Mouse (Mus musculus) embryonic facial prominence, embryonic 11.5 days (tissue): ENCODE measurements around the gene Slc9a1. TPM values are rescaled to one million over a fixed set of nuclear protein-coding genes. Genes with fewer than 3 reads are reported as not detected.
A peak's percentile ranks its signal among the peaks of the same experiment; 100 is the strongest.

ENCODE experiments used
- ATAC-seq: fragments of 200-750 bp; cut with Nextera tagmentation; replicated peaks from 2 replicates; pipeline ENCODE4 v1.8.0; 2017; ENCODE audit warnings: low read depth; ENCODE audit not compliant: insufficient number of reproducible peaks, low FRiP score, low TSS enrichment
- DNase-seq: peaks from one replicate; pipeline ENCODE4 v3.0.0-alpha.2; 2015; ENCODE audit warnings: low spot score
- H3K27ac ChIP-seq: fragments of 300-500 bp; sonication (generic); replicated peaks from 2 replicates; pipeline ENCODE4 v1.5.1; 2014; ENCODE audit warnings: mild to moderate bottlenecking, low read depth, low read length, control low read depth
- H3K27me3 ChIP-seq: fragments of 300-500 bp; sonication (generic); 2 replicates; pipeline ENCODE4 v1.6.1; 2014; ENCODE audit warnings: mild to moderate bottlenecking, low read length, moderate library complexity, mixed read lengths; ENCODE audit not compliant: control insufficient read depth, insufficient read depth
- H3K36me3 ChIP-seq: fragments of 300-500 bp; sonication (generic); replicated peaks from 2 replicates; pipeline ENCODE4 v1.6.1; 2014; ENCODE audit warnings: low read depth, mild to moderate bottlenecking, low read length, moderate library complexity, mixed read lengths; ENCODE audit not compliant: control insufficient read depth, insufficient read depth
- H3K4me1 ChIP-seq: fragments of 300-500 bp; sonication (generic); 2 replicates; pipeline ENCODE4 v1.6.1; 2014; ENCODE audit warnings: low read length, mixed read lengths; ENCODE audit not compliant: control insufficient read depth, insufficient read depth
- H3K4me2 ChIP-seq: fragments of 300-500 bp; sonication (generic); 2 replicates; pipeline ENCODE4 v1.6.1; 2014; ENCODE audit warnings: low read depth, mild to moderate bottlenecking, control low read depth, low read length, moderate library complexity
- H3K4me3 ChIP-seq: fragments of 300-500 bp; sonication (generic); 2 replicates; pipeline ENCODE4 v1.5.1; 2014; ENCODE audit warnings: low read depth, low read length, control low read depth
- H3K9ac ChIP-seq: fragments of 300-500 bp; sonication (generic); replicated peaks from 2 replicates; pipeline ENCODE4 v1.6.1; 2014; ENCODE audit warnings: mild to moderate bottlenecking, control low read depth, low read length
- H3K9me3 ChIP-seq: fragments of 300-500 bp; sonication (generic); replicated peaks from 2 replicates; pipeline ENCODE4 v1.6.1; 2016; ENCODE audit warnings: mild to moderate bottlenecking, low read length, inconsistent platforms, mixed read lengths; ENCODE audit not compliant: control insufficient read depth
- WGBS: fragments of 180-500 bp; shearing (Covaris S2); extraction: QIAGEN DNeasy Blood & Tissue Kit; methylation state at CpG from one replicate; pipeline ENCODE4 v1.1.7; 2014; 5-methylcytosine and 5-hydroxymethylcytosine counted together
- polyA plus RNA-seq: library from polyadenylated mRNA; unstranded; fragments of >200 nt; fragmentation: Nextera tagmentation; extraction: Ambion mirVana; gene quantifications from 2 replicates; pipeline ENCODE4 v1.2.1, GENCODE M21; 2014

Slc9a1 gene
- polyA plus RNA-seq, 1 experiment from 2014 or later = 4.7 TPM

DNA sequence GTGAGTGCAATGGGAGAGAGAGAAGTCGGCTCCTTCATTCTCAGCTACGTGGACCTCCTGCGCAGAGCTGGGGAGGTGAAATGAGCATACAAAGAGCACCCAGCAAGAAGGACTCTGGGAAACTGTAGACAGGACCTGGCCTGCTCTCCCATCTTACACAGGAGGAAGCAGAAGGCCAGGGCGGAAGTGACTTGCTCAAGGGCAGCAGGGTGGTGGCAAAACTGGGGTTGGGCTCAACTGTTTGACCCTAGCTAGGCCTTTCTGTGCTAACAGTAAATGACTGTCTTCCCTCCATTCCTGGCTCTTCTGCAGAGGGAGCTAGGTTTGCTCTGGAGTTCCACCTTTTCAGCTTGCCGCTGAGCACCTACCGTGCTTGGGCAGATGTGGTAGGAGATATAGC lies 21.1 kb downstream of the Slc9a1 start:
- Histone ChIP-seq H3K27ac (no peak overlapping the region), H3K4me3 (no peak overlapping the region), H3K9me3 (no peaks in the 10 kb centered on the region), H3K27me3 (no peaks in the 10 kb centered on the region), H3K4me2 (no peak overlapping the region), H3K9ac (no peak overlapping the region), H3K36me3 (no peaks in the 10 kb centered on the region), H3K4me1 (no peaks in the 10 kb centered on the region; the same call in 1 of the 2 replicates)
- no peak for DNase-seq
- 85% methylated on average over 6 of the region's 6 CpGs for WGBS
- no peak for ATAC-seq

DNA sequence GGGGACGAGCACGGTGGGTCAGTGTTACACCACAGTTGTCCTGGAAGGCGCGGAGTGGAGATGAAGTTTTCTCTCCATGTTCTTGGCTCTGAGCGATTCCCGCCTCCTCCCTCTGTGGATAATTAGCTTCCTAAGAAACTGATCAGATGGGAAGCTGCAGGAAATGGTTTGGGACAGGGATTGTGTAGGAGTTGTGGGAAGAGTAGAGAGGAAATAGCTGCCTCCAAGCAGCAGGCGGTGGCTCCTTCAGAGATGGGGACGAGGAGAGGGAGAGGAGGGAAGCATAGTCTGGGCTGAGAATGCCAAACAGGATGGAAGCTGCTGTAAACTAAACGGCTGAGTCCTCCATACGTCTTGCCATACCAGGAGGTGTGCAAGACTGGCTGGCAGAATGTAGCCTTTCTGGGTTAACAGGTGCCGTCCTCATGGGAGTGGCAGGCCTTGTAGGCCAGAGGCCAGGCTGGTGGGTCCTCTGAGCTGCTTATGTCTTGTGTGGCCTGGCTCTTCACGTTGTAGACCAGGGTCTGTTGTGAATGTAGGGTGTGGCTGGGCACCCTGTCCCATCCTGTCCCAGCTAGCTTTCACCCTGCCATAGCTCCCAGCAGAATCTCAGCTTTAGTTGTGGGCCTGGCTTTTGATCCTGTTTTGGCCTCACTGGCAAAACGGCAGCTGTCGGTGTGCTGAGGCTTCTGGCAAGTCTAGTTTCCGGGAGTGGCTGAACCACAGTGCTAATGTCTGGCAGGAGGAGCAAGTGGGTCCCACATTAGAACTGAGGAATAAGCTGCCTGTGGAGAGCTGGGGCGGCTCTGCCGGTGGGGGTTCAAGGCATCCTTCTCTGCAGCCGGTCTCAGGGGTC lies 21.9 kb downstream of the Slc9a1 start:
- Histone ChIP-seq H3K27me3 (no peaks in the 10 kb centered on the region), H3K9ac (no peak overlapping the region), H3K4me3 (no peak overlapping the region), H3K4me1 (no peaks in the 10 kb centered on the region; the same call in none of the 2 replicates), H3K4me2 (no peak overlapping the region), H3K36me3 (no peaks in the 10 kb centered on the region), H3K9me3 (no peaks in the 10 kb centered on the region), H3K27ac (no peak overlapping the region)
- ATAC-seq = no peak
- no peak for DNase-seq
- WGBS = 78% methylated on average over 18 of the region's 18 CpGs

DNA sequence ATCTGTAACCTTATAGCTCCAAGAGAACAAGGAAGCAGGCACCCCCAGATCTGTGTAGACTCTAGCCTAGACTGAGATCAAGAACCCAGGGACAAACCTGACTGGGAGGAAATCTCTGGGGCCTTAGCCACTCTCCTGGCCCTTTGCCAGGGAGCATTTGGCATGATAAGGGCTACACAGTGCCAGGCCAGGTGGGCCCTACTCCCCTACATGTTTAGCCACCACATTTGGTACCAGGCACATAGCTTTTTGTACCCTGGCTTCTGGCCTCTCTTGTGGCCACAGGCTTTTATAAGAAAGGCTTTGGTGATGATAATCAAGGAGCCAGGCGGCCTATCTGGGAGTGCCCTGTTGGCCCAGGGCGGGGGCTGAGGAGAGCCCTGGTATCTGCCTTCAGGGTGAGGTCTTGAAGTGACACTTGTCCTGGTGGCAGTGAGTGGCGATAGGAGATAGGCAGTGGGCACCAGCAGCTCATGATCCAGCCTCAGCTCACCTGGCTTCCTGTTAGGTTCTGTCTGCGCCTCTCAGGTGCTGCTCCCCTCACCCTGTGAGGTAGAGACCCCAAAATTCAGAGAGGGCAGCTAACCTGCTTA lies 25.6 kb downstream of the Slc9a1 start:
- no peaks in the 10 kb centered on the region for H3K9me3 ChIP-seq
- no peak overlapping the region for H3K4me2 ChIP-seq
- no peak overlapping the region; the same call in 1 of the 2 replicates for H3K9ac ChIP-seq
- ATAC-seq (no peak), DNase-seq (no peak)
- H3K36me3 ChIP-seq = no peaks in the 10 kb centered on the region
- no peak overlapping the region for H3K27ac ChIP-seq
- 80% methylated on average over 4 of the region's 4 CpGs for WGBS
- peaks cover 3% of the 10 kb centered on the region for H3K4me1 ChIP-seq
- no peaks in the 10 kb centered on the region for H3K27me3 ChIP-seq
- no peak overlapping the region for H3K4me3 ChIP-seq

DNA sequence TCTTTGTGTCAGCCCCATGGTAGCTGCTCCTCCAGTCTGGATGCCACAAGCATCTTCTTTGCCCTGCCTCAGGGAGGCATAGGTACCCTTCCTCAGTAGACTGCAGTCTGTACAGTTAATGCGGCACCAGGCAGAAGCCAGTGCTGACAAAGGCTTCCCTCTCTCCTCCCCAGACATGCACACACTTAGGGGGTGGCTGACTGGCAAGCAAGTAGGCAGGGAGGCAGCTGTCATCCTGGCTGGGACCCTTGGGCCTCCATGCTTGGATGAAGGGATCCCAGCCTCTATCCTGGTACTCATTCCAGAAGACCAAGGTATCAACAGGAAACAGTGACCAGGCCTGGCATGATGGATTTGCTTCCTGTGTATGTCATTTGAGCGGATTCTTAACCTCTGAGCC lies 26.6 kb downstream of the Slc9a1 start:
- DNase-seq (no peak), ATAC-seq (no peak)
- Histone ChIP-seq H3K4me3 (no peak overlapping the region), H3K4me2 (no peak overlapping the region), H3K27ac (peak overlapping the region; percentile 35), H3K9me3 (no peaks in the 10 kb centered on the region), H3K9ac (no peak overlapping the region), H3K27me3 (no peaks in the 10 kb centered on the region), H3K4me1 (peaks cover 5% of the 10 kb centered on the region), H3K36me3 (no peaks in the 10 kb centered on the region)
- 49% methylated on average over 2 of the region's 2 CpGs for WGBS

DNA sequence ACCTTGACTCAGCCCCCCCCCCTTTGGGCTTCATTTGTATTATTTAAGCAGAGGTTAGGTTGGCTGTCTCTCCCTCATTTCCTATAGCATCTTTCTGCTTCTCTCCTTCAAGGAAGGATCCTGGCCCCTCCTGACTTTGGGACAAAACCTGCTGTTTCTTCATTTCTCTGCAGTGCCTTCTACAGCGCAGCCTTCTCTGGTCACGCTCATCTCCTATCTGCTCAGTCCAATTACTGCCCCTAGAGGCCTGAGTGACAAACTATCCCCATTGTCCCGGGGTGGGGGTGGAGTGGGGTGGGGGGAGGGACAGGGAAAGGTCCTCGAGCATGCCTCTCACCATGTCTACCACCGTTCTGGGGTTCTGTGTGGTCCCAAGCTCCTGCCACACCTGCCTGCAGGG lies 27.8 kb downstream of the Slc9a1 start:
- Histone ChIP-seq H3K9ac (no peak overlapping the region), H3K9me3 (no peaks in the 10 kb centered on the region), H3K4me2 (no peak overlapping the region), H3K27ac (no peak overlapping the region), H3K27me3 (no peaks in the 10 kb centered on the region), H3K36me3 (no peaks in the 10 kb centered on the region), H3K4me1 (peaks cover 5% of the 10 kb centered on the region), H3K4me3 (no peak overlapping the region)
- 41% methylated on average over 5 of the region's 5 CpGs for WGBS
- no peak for ATAC-seq
- no peak for DNase-seq

DNA sequence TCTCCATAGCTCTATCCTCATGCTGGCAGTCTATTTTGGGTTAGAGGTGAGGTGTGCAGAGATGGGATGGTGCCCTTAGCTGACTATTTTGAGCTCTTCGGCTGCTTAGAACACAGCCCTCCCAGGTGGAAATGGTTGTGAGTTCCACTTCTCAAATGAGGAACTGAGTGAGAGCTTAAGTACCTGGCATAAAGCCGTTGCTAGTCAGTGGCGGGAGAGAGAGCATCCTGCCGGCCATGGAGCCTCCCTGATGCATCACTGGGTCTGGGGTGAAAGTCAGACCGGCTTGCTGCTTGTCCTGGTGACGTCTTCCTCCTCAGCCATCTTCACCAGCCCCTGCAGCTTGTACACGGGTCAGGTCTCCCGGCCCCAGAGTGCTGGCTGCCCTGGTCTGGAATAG lies 28.5 kb downstream of the Slc9a1 start:
- WGBS = 88% methylated on average over 8 of the region's 8 CpGs
- H3K4me2 ChIP-seq = no peak overlapping the region
- H3K4me1 ChIP-seq = peaks cover 5% of the 10 kb centered on the region
- H3K27ac ChIP-seq = no peak overlapping the region
- H3K9me3 ChIP-seq = no peaks in the 10 kb centered on the region
- H3K36me3 ChIP-seq = no peaks in the 10 kb centered on the region
- no peak overlapping the region for H3K9ac ChIP-seq
- DNase-seq = no peak
- no peak for ATAC-seq
- H3K27me3 ChIP-seq = no peaks in the 10 kb centered on the region
- H3K4me3 ChIP-seq = no peak overlapping the region

DNA sequence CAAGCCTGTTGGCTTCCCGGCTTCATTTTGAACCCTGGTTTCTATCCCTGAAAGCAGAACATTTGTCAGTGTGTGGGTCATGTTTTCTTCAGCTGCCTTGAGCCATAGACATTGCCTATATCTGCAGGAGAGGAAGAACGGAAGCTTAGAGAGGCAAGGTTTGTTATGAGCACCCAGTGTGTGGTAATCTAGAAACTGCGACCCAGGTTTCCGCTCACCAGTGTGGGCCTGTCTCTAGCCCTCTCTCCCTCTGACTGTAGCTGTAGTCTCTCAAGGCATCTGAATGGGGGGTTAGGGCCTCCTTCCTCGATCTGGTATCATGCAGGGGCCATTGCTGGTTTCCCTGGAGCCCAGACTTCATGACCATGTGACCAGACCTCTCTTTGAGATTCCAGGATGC lies 29.1 kb downstream of the Slc9a1 start:
- no peaks in the 10 kb centered on the region for H3K27me3 ChIP-seq
- no peaks in the 10 kb centered on the region for H3K9me3 ChIP-seq
- H3K4me3 ChIP-seq = no peak overlapping the region
- no peak overlapping the region for H3K4me2 ChIP-seq
- no peak overlapping the region for H3K9ac ChIP-seq
- DNase-seq = no peak
- no peaks in the 10 kb centered on the region for H3K36me3 ChIP-seq
- 81% methylated on average over 5 of the region's 5 CpGs for WGBS
- peaks cover 5% of the 10 kb centered on the region for H3K4me1 ChIP-seq
- ATAC-seq = no peak
- H3K27ac ChIP-seq = no peak overlapping the region

DNA sequence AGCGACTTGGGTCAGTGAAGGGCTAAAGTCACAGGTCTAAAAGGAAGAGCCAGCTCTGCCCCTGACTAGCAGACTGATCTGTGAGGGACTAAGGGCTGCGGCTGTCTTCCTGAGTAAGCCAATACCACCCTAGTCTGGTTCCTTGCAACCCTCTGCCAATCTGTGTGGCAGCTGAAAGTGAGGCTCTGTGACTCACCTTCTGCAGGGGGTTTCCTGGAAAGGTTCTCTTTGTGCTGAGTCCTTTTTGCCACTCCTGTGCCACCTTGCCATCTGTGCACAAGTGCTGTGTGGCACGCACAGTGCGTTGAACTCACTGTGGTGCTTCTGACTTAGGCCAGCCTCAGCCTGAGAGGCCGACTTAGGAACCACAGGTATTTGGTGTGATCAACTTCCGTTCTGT lies 30.0 kb downstream of the Slc9a1 start:
- Histone ChIP-seq H3K4me2 (no peak overlapping the region), H3K36me3 (no peaks in the 10 kb centered on the region), H3K9ac (peak overlapping the region; percentile 37; the same call in 1 of the 2 replicates), H3K27me3 (no peaks in the 10 kb centered on the region), H3K4me3 (no peak overlapping the region), H3K27ac (no peak overlapping the region), H3K9me3 (no peaks in the 10 kb centered on the region), H3K4me1 (peaks cover 5% of the 10 kb centered on the region)
- no peak for DNase-seq
- WGBS = 85% methylated on average over 6 of the region's 6 CpGs
- no peak for ATAC-seq
